Mouse (Mus musculus) gonadal fat pad, adult 2 months (tissue): ENCODE results near the gene Defb23. TPM values are rescaled to one million over a fixed set of nuclear protein-coding genes. Genes with fewer than 3 reads are reported as not detected.

Source experiments
- DNase-seq: peaks from one replicate; pipeline ENCODE4 v3.0.0-alpha.2; 2012; ENCODE audit warnings: low read depth
- polyA plus RNA-seq: library from polyadenylated mRNA; depleted of rRNA; stranded (reverse); fragments of >200 nt; gene quantifications from 2 replicates; pipeline ENCODE4 v1.2.3, GENCODE M21; 2012; rRNA removed

Defb23 gene
- 374 and 466 TPM in 2 replicates for polyA plus RNA-seq

- DNase-seq = no peak
Measured at GRCm38 (mm10) chr2:152464570-152465150, at the start of gene Defb23. Gene Defb23, minus strand, starts transcription at chr2:152464620.

DNA sequence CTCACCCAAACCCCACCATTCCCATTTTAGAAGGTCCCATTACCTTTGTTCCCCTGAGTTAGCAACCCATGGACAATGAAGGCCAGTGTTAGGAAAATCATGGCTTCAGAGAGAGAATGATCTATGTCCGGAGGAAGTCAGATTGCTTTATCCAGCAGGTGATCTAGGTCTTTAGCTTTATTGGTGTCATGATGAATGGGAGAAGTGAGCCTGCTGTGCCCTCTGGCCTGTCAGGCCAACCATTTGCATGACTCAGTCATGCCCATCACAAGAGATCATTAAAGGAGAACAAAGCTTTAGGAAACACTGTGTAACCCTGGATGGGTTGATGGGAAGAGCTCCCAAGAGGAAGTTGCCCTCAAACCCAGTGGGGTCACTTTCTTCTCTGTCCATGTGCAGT, 47.2 kb upstream of the Defb23 start, which contains the start of gene Defb26:
TSS of gene Defb26 (minus strand) at position 101 of the 400 bp plus-strand sequence.
- no peak for DNase-seq

GRCm38 (mm10) chr2:152503950-152504349, 39.5 kb upstream of the Defb23 start:
- no peak for DNase-seq

GRCm38 (mm10) chr2:152500863-152501229, 36.4 kb upstream of the Defb23 start:
- no peak for DNase-seq

DNA sequence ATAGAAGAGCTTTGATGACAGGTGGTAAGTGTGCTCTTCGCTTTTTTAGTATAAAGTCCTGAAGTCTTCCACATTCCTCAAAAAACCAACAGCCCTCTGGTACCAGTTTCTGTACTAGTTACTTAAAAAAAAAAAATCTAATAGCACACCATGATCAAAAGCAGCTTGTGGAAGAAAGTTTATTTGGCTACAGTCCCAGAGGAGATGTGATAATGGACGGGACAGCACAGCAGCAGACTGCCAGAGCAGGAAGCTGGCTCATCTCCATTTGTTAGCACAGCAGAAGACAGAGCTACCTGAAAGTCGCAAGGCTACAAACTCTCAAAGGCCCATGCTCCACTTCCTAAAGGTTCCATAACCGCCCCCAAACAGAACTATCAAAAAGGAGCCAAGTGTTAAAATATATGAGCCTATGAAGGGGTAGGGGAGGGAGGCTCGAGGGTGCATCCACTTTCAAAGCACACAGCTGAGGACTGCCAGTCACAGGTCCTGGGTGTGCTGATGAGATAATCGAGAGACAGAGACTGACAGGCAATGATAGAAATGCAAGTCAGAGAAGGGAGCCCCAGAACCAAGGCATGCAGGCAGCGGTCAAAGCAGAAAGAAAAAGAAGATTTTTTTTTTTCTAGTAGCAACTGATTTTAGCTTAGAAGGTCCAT, 35.9 kb upstream of the Defb23 start:
- DNase-seq = no peak

DNA sequence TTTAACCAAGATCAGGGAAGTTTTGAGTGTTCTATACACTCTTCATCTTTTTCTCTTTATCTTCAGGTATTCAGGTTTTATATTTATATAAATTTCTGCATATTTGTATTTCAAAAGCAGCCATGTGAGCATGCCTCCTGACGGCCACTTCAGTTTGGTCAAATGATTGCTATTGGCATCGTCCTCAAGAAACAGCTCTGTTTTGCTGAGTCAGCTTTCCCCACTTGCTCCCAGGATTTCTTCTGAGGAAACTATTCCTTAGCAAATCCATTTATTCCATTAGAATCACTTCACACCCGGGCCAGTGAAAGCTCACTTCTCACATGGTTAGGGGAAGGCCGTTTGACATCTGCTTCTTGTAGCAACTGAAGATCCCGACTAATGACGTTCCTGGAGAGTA, 33.6 kb upstream of the Defb23 start:
- no peak for DNase-seq

- no peak for DNase-seq
Measured at GRCm38 (mm10) chr2:152493151-152493550, 28.7 kb upstream of the Defb23 start.

DNA sequence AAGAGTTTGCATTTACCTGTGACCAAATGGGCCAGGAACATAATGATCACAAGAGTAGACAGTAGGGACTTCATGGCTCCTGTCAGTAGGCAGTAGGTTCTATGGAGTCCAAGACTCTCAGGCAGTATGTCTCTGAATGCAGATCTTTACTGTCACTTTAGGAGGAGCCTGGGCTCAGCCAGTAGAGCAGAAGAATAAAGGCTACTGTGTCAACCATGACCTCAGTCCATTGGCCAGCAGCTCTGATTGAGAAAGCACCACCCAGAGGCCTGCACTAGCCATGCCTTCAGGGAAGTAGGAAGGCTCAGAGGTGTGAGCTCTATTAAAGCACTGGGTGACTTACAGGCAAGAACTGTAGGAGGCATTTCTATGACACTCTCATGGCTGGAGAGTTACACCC, 25.6 kb upstream of the Defb23 start, which contains the start of gene Defb22:
TSS of gene Defb22 (minus strand) at position 101 of the 400 bp plus-strand sequence.
- DNase-seq = no peak

DNA sequence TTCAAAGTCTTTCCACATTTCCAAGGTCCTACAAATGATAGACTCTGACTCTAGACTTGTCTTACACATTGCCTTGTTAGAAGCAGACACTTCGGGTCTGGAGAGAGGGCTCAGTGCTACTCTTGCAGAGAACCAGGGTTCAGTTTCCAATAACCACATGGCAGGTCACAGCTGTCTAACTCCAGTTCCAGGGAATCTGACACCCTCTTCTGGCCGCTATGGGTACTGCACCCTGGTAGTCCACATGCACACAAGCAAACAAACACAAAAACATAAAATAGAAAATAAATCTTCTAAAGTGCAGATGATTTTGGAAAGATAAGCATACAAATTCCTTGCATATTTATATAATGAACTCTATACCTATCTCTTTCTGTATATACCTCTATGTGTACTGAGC, 22.6 kb upstream of the Defb23 start:
- DNase-seq = no peak

- DNase-seq = no peak
Measured at GRCm38 (mm10) chr2:152481726-152482125, 17.3 kb upstream of the Defb23 start.

DNA sequence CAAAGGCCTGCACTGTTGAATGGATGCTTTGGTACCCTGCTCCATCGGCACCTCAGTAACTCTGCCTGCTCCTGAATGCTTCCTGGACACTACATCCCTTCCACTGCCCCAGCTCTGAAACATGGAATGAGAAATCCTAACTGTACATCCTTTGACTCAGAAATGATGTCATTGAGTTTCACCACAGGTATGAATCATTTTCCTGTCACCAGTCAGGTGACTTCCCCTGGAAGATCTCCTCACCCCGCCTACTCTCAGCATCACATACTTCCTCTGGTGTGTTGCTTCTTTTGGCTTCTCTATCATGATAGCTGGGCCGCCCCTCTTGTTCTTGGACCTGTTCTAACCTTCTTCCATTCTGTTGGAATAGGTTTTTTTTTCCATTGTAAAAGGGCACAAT, 16.5 kb upstream of the Defb23 start:
- DNase-seq = no peak

DNA sequence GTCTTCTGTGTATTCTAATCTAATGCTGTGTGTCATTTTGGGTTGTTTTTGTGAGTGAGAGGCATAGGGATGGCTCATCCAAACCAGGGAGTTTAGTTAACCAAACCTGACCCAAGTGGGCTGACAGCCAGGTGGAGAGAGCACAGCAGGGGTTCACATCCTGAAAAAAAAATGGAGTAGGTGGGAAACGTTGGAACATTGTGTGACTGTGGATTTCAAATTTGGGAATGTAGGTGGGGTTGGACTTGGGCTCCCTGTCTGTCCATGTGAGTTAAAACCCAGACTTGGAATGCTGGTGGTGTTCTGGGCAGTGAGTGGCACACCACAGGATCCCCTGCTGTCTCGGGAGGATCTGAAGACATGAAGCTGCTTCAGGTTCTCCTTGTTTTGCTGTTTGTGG, 12.3 kb upstream of the Defb23 start, which contains the start of gene Defb20:
TSS of gene Defb20 (plus strand) at position 301 of the 400 bp plus-strand sequence.
- no peak for DNase-seq

GRCm38 (mm10) chr2:152472434-152472833, 8.0 kb upstream of the Defb23 start:
- DNase-seq = no peak

- no peak for DNase-seq
Measured at GRCm38 (mm10) chr2:152470973-152471372, 6.6 kb upstream of the Defb23 start.

GRCm38 (mm10) chr2:152459241-152459640, 5.2 kb downstream of the Defb23 start:
- no peak for DNase-seq

- no peak for DNase-seq
Measured at GRCm38 (mm10) chr2:152452101-152452781, 12.2 kb downstream of the Defb23 start.

GRCm38 (mm10) chr2:152450241-152450640, 14.2 kb downstream of the Defb23 start:
- DNase-seq = no peak

- DNase-seq = no peak
Measured at GRCm38 (mm10) chr2:152447461-152447860, 17.0 kb downstream of the Defb23 start.

GRCm38 (mm10) chr2:152446642-152447041, 17.8 kb downstream of the Defb23 start:
- DNase-seq = no peak

- no peak for DNase-seq
Measured at GRCm38 (mm10) chr2:152443281-152443680, 21.1 kb downstream of the Defb23 start.

GRCm38 (mm10) chr2:152442322-152442721, 22.1 kb downstream of the Defb23 start:
- no peak for DNase-seq

GRCm38 (mm10) chr2:152439833-152440232, 24.6 kb downstream of the Defb23 start:
- DNase-seq = no peak

DNA sequence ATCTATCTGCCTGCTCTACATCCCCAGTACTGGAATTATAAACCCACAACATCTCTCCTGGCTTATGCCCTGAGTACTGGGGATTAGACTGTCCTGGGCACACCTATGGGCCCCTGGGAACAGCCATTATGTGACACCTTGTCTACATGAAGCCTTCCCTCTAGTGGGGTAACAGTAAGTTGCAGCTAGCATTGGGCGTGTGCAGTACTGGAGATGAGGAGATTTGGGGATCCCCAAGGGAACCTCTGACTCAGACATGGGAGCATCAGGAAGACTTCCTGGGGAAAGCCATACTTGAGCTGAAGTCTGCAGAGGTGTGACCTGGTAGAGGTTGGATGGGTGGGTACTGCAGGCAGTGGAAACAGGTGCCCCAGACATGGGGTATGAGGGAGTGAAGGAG, 25.5 kb downstream of the Defb23 start:
- no peak for DNase-seq
